Mouse (Mus musculus) embryonic fibroblast, embryonic 13.5 days (primary cell): Measurements from ENCODE around the gene Spert.

ENCODE experiments used
- CTCF ChIP-seq: IDR thresholded peaks from 2 replicates; pipeline ENCODE4 v1.5.1; 2011; ENCODE audit warnings: mild to moderate bottlenecking, control low read depth, low read length, moderate library complexity, borderline replicate concordance; ENCODE audit not compliant: insufficient read depth
- POLR2A ChIP-seq: IDR thresholded peaks from 2 replicates; pipeline ENCODE4 v1.6.1; 2011; ENCODE audit warnings: low read depth, mild to moderate bottlenecking, control low read depth, low read length, moderate library complexity

GRCm38 (mm10) chr14:75637641-75638040 lies 44.7 kb upstream of the Spert start:
- TF ChIP-seq POLR2A: no peak
- TF ChIP-seq CTCF: no peak
